Mouse (Mus musculus): ENCODE measurements around the gene Rnf26. TPM values are rescaled to one million over a fixed set of nuclear protein-coding genes. Genes with fewer than 3 reads are reported as not detected.
A peak's percentile ranks its signal among the peaks of the same experiment; 100 is the strongest.

Rnf26 gene
- polyA plus RNA-seq, 1 experiment from 2014 or later, result 28.7 TPM

GRCm38 (mm10) chr9:44072599-44072915, 40.8 kb downstream of the Rnf26 start:
- no peaks in the 10 kb centered on the region for H3K27me3 ChIP-seq
- no peak; the same call in 1 of the 2 replicates for ATAC-seq (replicated peaks; ENCODE audit: insufficient number of reproducible peaks, insufficient read depth, low FRiP score, low read depth)
- WGBS, result 24% methylated on average over 4 of the region's 4 CpGs
- no peaks in the 10 kb centered on the region for H3K36me3 ChIP-seq
- peak overlapping the region; percentile 89 for H3K4me2 ChIP-seq
- H3K9ac ChIP-seq, result peak overlapping the region; percentile 30; the same call in 1 of the 2 replicates
- H3K9me3 ChIP-seq (replicated peaks), result no peaks in the 10 kb centered on the region
- H3K4me1 ChIP-seq (replicated peaks), result peaks cover 79% of the 10 kb centered on the region
- 0 out of 2 replicates have a peak overlapping the region, but pooled peaks have one; percentile 49 for H3K4me3 ChIP-seq
- H3K27ac ChIP-seq, result peak overlapping the region; percentile 70

- peaks cover 79% of the 10 kb centered on the region for H3K4me1 ChIP-seq (replicated peaks)
- WGBS, result 24% methylated on average over 11 of the region's 11 CpGs
- ATAC-seq (replicated peaks; ENCODE audit: insufficient number of reproducible peaks, insufficient read depth, low FRiP score, low read depth), result no peak
- no peaks in the 10 kb centered on the region for H3K27me3 ChIP-seq
- peak overlapping the region; percentile 70 for H3K27ac ChIP-seq
- H3K4me3 ChIP-seq, result peak overlapping the region; percentile 49
- peak overlapping the region; percentile 89 for H3K4me2 ChIP-seq
- H3K36me3 ChIP-seq, result no peaks in the 10 kb centered on the region
- no peaks in the 10 kb centered on the region for H3K9me3 ChIP-seq (replicated peaks)
- peak overlapping the region; percentile 30; the same call in 1 of the 2 replicates for H3K9ac ChIP-seq
Measured at GRCm38 (mm10) chr9:44071914-44072598, 41.3 kb downstream of the Rnf26 start.

- peak overlapping the region; percentile 92 for H3K27ac ChIP-seq
- H3K4me1 ChIP-seq (replicated peaks), result peaks cover 68% of the 10 kb centered on the region
Measured at GRCm38 (mm10) chr9:44070844-44071231, 42.5 kb downstream of the Rnf26 start.

GRCm38 (mm10) chr9:44070113-44070843, 43.0 kb downstream of the Rnf26 start:
- WGBS, result 45% methylated on average over 14 of the region's 14 CpGs
- Histone ChIP-seq H3K4me3 (peak overlapping the region; percentile 49), H3K27me3 (no peaks in the 10 kb centered on the region), H3K27ac (peak overlapping the region; percentile 92), H3K4me2 (peak overlapping the region; percentile 89), H3K9me3 (replicated peaks) (no peaks in the 10 kb centered on the region), H3K36me3 (no peaks in the 10 kb centered on the region), H3K9ac (peak overlapping the region; percentile 59), H3K4me1 (replicated peaks) (peaks cover 63% of the 10 kb centered on the region)
- ATAC-seq (replicated peaks; ENCODE audit: insufficient number of reproducible peaks, insufficient read depth, low FRiP score, low read depth), result no peak

More at GRCm38 (mm10) chr9:44070844-44071231, 42.5 kb downstream of the Rnf26 start:
- WGBS, result 26% methylated on average over 8 of the region's 8 CpGs
- H3K9ac ChIP-seq, result peak overlapping the region; percentile 59
- no peak for ATAC-seq (replicated peaks; ENCODE audit: insufficient number of reproducible peaks, insufficient read depth, low FRiP score, low read depth)
- H3K27me3 ChIP-seq, result no peaks in the 10 kb centered on the region
- H3K4me3 ChIP-seq, result peak overlapping the region; percentile 49
- H3K36me3 ChIP-seq, result no peaks in the 10 kb centered on the region
- H3K9me3 ChIP-seq (replicated peaks), result no peaks in the 10 kb centered on the region
- peak overlapping the region; percentile 89 for H3K4me2 ChIP-seq

GRCm38 (mm10) chr9:44069252-44069651, 44.1 kb downstream of the Rnf26 start:
- Histone ChIP-seq H3K9me3 (replicated peaks) (no peaks in the 10 kb centered on the region), H3K27ac (peak overlapping the region; percentile 92), H3K4me3 (peak overlapping the region; percentile 49), H3K4me1 (replicated peaks) (peaks cover 55% of the 10 kb centered on the region), H3K9ac (peak overlapping the region; percentile 59), H3K27me3 (no peaks in the 10 kb centered on the region), H3K4me2 (peak overlapping the region; percentile 89), H3K36me3 (no peaks in the 10 kb centered on the region)
- WGBS, result 15% methylated on average over 7 of the region's 7 CpGs
- no peak for ATAC-seq (replicated peaks; ENCODE audit: insufficient number of reproducible peaks, insufficient read depth, low FRiP score, low read depth)

GRCm38 (mm10) chr9:44067960-44068330, 45.4 kb downstream of the Rnf26 start:
- peak overlapping the region; percentile 61 for H3K4me3 ChIP-seq

GRCm38 (mm10) chr9:44067241-44067959, 45.9 kb downstream of the Rnf26 start:
- Histone ChIP-seq H3K4me2 (peak overlapping the region; percentile 89), H3K27ac (peak overlapping the region; percentile 59), H3K4me3 (peak overlapping the region; percentile 61), H3K9ac (peak overlapping the region; percentile 66), H3K36me3 (no peaks in the 10 kb centered on the region), H3K4me1 (replicated peaks) (peaks cover 43% of the 10 kb centered on the region), H3K9me3 (replicated peaks) (no peaks in the 10 kb centered on the region), H3K27me3 (no peaks in the 10 kb centered on the region)
- ATAC-seq (replicated peaks; ENCODE audit: insufficient number of reproducible peaks, insufficient read depth, low FRiP score, low read depth), result peak; percentile 15; the same call in 1 of the 2 replicates
- 4% methylated on average over 15 of the region's 15 CpGs for WGBS

More at GRCm38 (mm10) chr9:44067960-44068330, 45.4 kb downstream of the Rnf26 start:
- Histone ChIP-seq H3K27me3 (no peaks in the 10 kb centered on the region), H3K9me3 (replicated peaks) (no peaks in the 10 kb centered on the region), H3K4me1 (replicated peaks) (peaks cover 48% of the 10 kb centered on the region), H3K27ac (peak overlapping the region; percentile 59; the same call in 1 of the 2 replicates), H3K4me2 (peak overlapping the region; percentile 89), H3K9ac (no peak overlapping the region), H3K36me3 (no peaks in the 10 kb centered on the region)
- 59% methylated on average over 6 of the region's 6 CpGs for WGBS
- ATAC-seq (replicated peaks; ENCODE audit: insufficient number of reproducible peaks, insufficient read depth, low FRiP score, low read depth), result no peak

- H3K9me3 ChIP-seq (replicated peaks), result no peaks in the 10 kb centered on the region
- WGBS, result 0% methylated on average over 38 of the region's 38 CpGs
- ATAC-seq (replicated peaks; ENCODE audit: insufficient number of reproducible peaks, insufficient read depth, low FRiP score, low read depth), result peak; percentile 96
- peak within 1 kb of the TSS; percentile 89 for H3K4me2 ChIP-seq
- peaks cover 37% of the 10 kb centered on the region for H3K4me1 ChIP-seq (replicated peaks)
- H3K27ac ChIP-seq, result peak within 1 kb of the TSS; percentile 59
- no peaks in the 10 kb centered on the region for H3K36me3 ChIP-seq
- H3K4me3 ChIP-seq, result peak within 1 kb of the TSS; percentile 61
- no peaks in the 10 kb centered on the region for H3K27me3 ChIP-seq
- peak within 1 kb of the TSS; percentile 66 for H3K9ac ChIP-seq
Measured at GRCm38 (mm10) chr9:44066785-44067225, 46.5 kb downstream of the Rnf26 start, which contains the start of gene Usp2. Gene Usp2, plus strand, starts transcription at chr9:44067021.

GRCm38 (mm10) chr9:44065177-44065576, 48.1 kb downstream of the Rnf26 start:
- H3K4me1 ChIP-seq (replicated peaks), result peaks cover 21% of the 10 kb centered on the region
- H3K9me3 ChIP-seq (replicated peaks), result no peaks in the 10 kb centered on the region
- no peak overlapping the region for H3K4me3 ChIP-seq
- H3K9ac ChIP-seq, result no peak overlapping the region
- no peak overlapping the region for H3K4me2 ChIP-seq
- no peaks in the 10 kb centered on the region for H3K36me3 ChIP-seq
- no peak overlapping the region for H3K27ac ChIP-seq
- WGBS, result 19% methylated on average over 1 of the region's 1 CpGs
- H3K27me3 ChIP-seq, result no peaks in the 10 kb centered on the region
- no peak for ATAC-seq (replicated peaks; ENCODE audit: insufficient number of reproducible peaks, insufficient read depth, low FRiP score, low read depth)

- 76% methylated on average over 6 of the region's 6 CpGs for WGBS
- no peaks in the 10 kb centered on the region for H3K9me3 ChIP-seq (replicated peaks)
- no peak overlapping the region for H3K4me3 ChIP-seq
- ATAC-seq (replicated peaks; ENCODE audit: insufficient number of reproducible peaks, insufficient read depth, low FRiP score, low read depth), result no peak
- H3K4me2 ChIP-seq, result no peak overlapping the region
- H3K36me3 ChIP-seq, result no peaks in the 10 kb centered on the region
- H3K27ac ChIP-seq, result no peak overlapping the region
- H3K9ac ChIP-seq, result no peak overlapping the region
- H3K27me3 ChIP-seq, result no peaks in the 10 kb centered on the region
- no peaks in the 10 kb centered on the region for H3K4me1 ChIP-seq (replicated peaks)
Measured at GRCm38 (mm10) chr9:44058606-44059005, 54.7 kb downstream of the Rnf26 start.

- Histone ChIP-seq H3K9ac (no peak overlapping the region), H3K4me1 (replicated peaks) (no peaks in the 10 kb centered on the region), H3K4me3 (no peak overlapping the region), H3K36me3 (no peaks in the 10 kb centered on the region), H3K27me3 (no peaks in the 10 kb centered on the region), H3K4me2 (no peak overlapping the region), H3K27ac (no peak overlapping the region), H3K9me3 (replicated peaks) (no peaks in the 10 kb centered on the region)
- 47% methylated on average over 1 of the region's 1 CpGs for WGBS
- ATAC-seq (replicated peaks; ENCODE audit: insufficient number of reproducible peaks, insufficient read depth, low FRiP score, low read depth), result no peak
Measured at GRCm38 (mm10) chr9:44053936-44054335, 59.4 kb downstream of the Rnf26 start.
